ENCODE assay signal across 9 mouse cellular contexts in genomic region chr10:86339649-86340379, GRCm38 (mm10). TPM values are rescaled to one million over a fixed set of nuclear protein-coding genes. Genes with fewer than 3 reads are reported as not detected.
DNase-seq lines count a peak whose midpoint lies in the region; ATAC-seq and TF ChIP-seq lines count a peak whose summit lies in the region.
"Had no signal": no experiment of that assay in that cellular context is flagged by ENCODE, and none has a peak within 500 bp of the region (broad histone marks: within the 10 kb centered on the region; RNA-seq: fewer than 3 reads in every experiment).

No protein-coding gene starts in this region.

- no peak overlapping the region for H3K4me3 ChIP-seq in limb, embryonic 12.5 days (replicated peaks)
- no peak overlapping the region for H3K4me3 ChIP-seq in limb, embryonic 10.5 days
- no peak overlapping the region for H3K4me3 ChIP-seq in heart, embryonic 10.5 days
- no peak overlapping the region for H3K4me3 ChIP-seq in liver, embryonic 14.5 days (ENCODE audit: insufficient read depth in 1 of 2, low read depth in 2 of 2, low read length in 2 of 2)
- no peak overlapping the region for H3K4me3 ChIP-seq in small intestine, adult 2 months (ENCODE audit: low read depth, low read length)
- H3K4me3 ChIP-seq in forebrain, embryonic 12.5 days (replicated peaks): no peak overlapping the region
- H3K4me3 ChIP-seq: midbrain, embryonic 12.5 days had no signal

- TF ChIP-seq POLR2A in small intestine, adult 2 months (IDR thresholded peaks at IDR 0.05; ENCODE audit: low read depth, low read length): no peak

- no peak for DNase-seq in limb, embryonic 10.5 days (ENCODE audit: low spot score)
- peak; percentile 90 to 96 for DNase-seq in cerebellum, postnatal 36 days
- DNase-seq in heart, embryonic 10.5 days (ENCODE audit: low spot score): no peak
- DNase-seq in kidney, postnatal 36 days: peak; percentile 92 to 98
- no peak for DNase-seq in liver, embryonic 14.5 days (ENCODE audit: low read depth in 3 of 3, low spot score in 3 of 3)

- H3K4me1 ChIP-seq in limb, embryonic 12.5 days (replicated peaks): peaks cover 66% of the 10 kb centered on the region
- peaks cover 59% of the 10 kb centered on the region for H3K4me1 ChIP-seq in limb, embryonic 10.5 days
- peaks cover 90% of the 10 kb centered on the region for H3K4me1 ChIP-seq in heart, embryonic 10.5 days
- peaks cover 33 to 49% of the 10 kb centered on the region in 2 experiments for H3K4me1 ChIP-seq in liver, embryonic 14.5 days (replicated peaks; ENCODE audit: control insufficient read depth in 2 of 2, insufficient read depth in 2 of 2, low read length in 1 of 2)
- peaks cover 54% of the 10 kb centered on the region; the same call in 1 of the 2 replicates for H3K4me1 ChIP-seq in small intestine, adult 2 months (ENCODE audit: control insufficient read depth, insufficient read depth, insufficient read length, low read length)
- H3K4me1 ChIP-seq in forebrain, embryonic 12.5 days: peaks cover 23% of the 10 kb centered on the region

- no peak for TF ChIP-seq EP300 in liver, embryonic 14.5 days (IDR thresholded peaks at IDR 0.05; ENCODE audit: low read depth)

- no peak for TF ChIP-seq CTCF in liver, embryonic 14.5 days (IDR thresholded peaks at IDR 0.05; ENCODE audit: low read depth)
- TF ChIP-seq CTCF in small intestine, adult 2 months (IDR thresholded peaks at IDR 0.05; ENCODE audit: extremely low read depth, insufficient read length, insufficient replicate concordance, low read depth, low read length): no peak

- ATAC-seq in limb, embryonic 12.5 days (ENCODE audit: insufficient number of reproducible peaks, insufficient read depth, low FRiP score, low TSS enrichment, low read depth): no peak
- peak; percentile 70 for ATAC-seq in liver, embryonic 14.5 days (ENCODE audit: insufficient read depth)
- no peak for ATAC-seq in forebrain, embryonic 12.5 days (ENCODE audit: low FRiP score)

- no peak overlapping the region for H3K9ac ChIP-seq in limb, embryonic 12.5 days (replicated peaks)
- peak overlapping the region; percentile 23 for H3K9ac ChIP-seq in liver, embryonic 14.5 days (replicated peaks)
- H3K9ac ChIP-seq in forebrain, embryonic 12.5 days: no peak overlapping the region
- H3K9ac ChIP-seq: midbrain, embryonic 12.5 days had no signal

- H3K27ac ChIP-seq in limb, embryonic 12.5 days: 0 out of 2 replicates have a peak overlapping the region, but pooled peaks have one; percentile 66
- no peak overlapping the region for H3K27ac ChIP-seq in limb, embryonic 10.5 days
- H3K27ac ChIP-seq in heart, embryonic 10.5 days: peak overlapping the region; percentile 76
- peak overlapping the region; percentile 67 for H3K27ac ChIP-seq in liver, embryonic 14.5 days
- H3K27ac ChIP-seq in small intestine, adult 2 months (ENCODE audit: insufficient read depth, low read depth, low read length): peak overlapping the region; percentile 82
- H3K27ac ChIP-seq in forebrain, embryonic 12.5 days: no peak overlapping the region
- H3K27ac ChIP-seq: midbrain, embryonic 12.5 days had no signal

- WGBS in limb, embryonic 12.5 days: 71% methylated on average over 2 of the region's 2 CpGs
- WGBS in limb, embryonic 10.5 days: 70% methylated on average over 2 of the region's 2 CpGs
- 47% methylated on average over 2 of the region's 2 CpGs for WGBS in heart, embryonic 10.5 days
- WGBS in liver, embryonic 14.5 days (ENCODE audit: insufficient replicate concordance): 34% methylated on average over 2 of the region's 2 CpGs
- 7% methylated on average over 2 of the region's 2 CpGs for WGBS in small intestine, adult 2 months
- WGBS in forebrain, embryonic 12.5 days: 81% methylated on average over 2 of the region's 2 CpGs

- no peaks in the 10 kb centered on the region for H3K27me3 ChIP-seq in limb, embryonic 12.5 days
- no peaks in the 10 kb centered on the region for H3K27me3 ChIP-seq in limb, embryonic 10.5 days (ENCODE audit: low read depth, poor library complexity, severe bottlenecking)
- H3K27me3 ChIP-seq in heart, embryonic 10.5 days (ENCODE audit: insufficient read depth, poor library complexity, severe bottlenecking): no peaks in the 10 kb centered on the region; the same call in 1 of the 2 replicates
- no peaks in the 10 kb centered on the region for H3K27me3 ChIP-seq in liver, embryonic 14.5 days (ENCODE audit: control insufficient read depth, insufficient read depth, low read length)
- H3K27me3 ChIP-seq in small intestine, adult 2 months (ENCODE audit: control insufficient read depth, insufficient read depth, low read length): no peaks in the 10 kb centered on the region
- H3K27me3 ChIP-seq in forebrain, embryonic 12.5 days: no peaks in the 10 kb centered on the region
- H3K27me3 ChIP-seq: midbrain, embryonic 12.5 days had no signal

- peaks cover 32% of the 10 kb centered on the region for H3K36me3 ChIP-seq in limb, embryonic 12.5 days
- H3K36me3 ChIP-seq in limb, embryonic 10.5 days: peaks cover 23% of the 10 kb centered on the region
- peaks cover 9% of the 10 kb centered on the region for H3K36me3 ChIP-seq in heart, embryonic 10.5 days
- H3K36me3 ChIP-seq in liver, embryonic 14.5 days (replicated peaks; ENCODE audit: control insufficient read depth, insufficient read depth, low read depth): no peaks in the 10 kb centered on the region
- H3K36me3 ChIP-seq in small intestine, adult 2 months (ENCODE audit: control insufficient read depth, insufficient read depth, low read length): no peaks in the 10 kb centered on the region
- H3K36me3 ChIP-seq in forebrain, embryonic 12.5 days (replicated peaks): 0 out of 2 replicates have a peak, but pooled peaks cover 4% of the 10 kb centered on the region

- no peaks in the 10 kb centered on the region for H3K9me3 ChIP-seq in limb, embryonic 12.5 days
- no peaks in the 10 kb centered on the region for H3K9me3 ChIP-seq in limb, embryonic 10.5 days (replicated peaks)
- H3K9me3 ChIP-seq in heart, embryonic 10.5 days: no peaks in the 10 kb centered on the region
- H3K9me3 ChIP-seq in liver, embryonic 14.5 days (ENCODE audit: control insufficient read depth, low read length): no peaks in the 10 kb centered on the region
- H3K9me3 ChIP-seq in forebrain, embryonic 12.5 days: no peaks in the 10 kb centered on the region
- H3K9me3 ChIP-seq: midbrain, embryonic 12.5 days had no signal

- no peak overlapping the region for H3K4me2 ChIP-seq in limb, embryonic 12.5 days
- peak overlapping the region; percentile 34 for H3K4me2 ChIP-seq in liver, embryonic 14.5 days (ENCODE audit: low read depth)
- no peak overlapping the region for H3K4me2 ChIP-seq in forebrain, embryonic 12.5 days
- H3K4me2 ChIP-seq: midbrain, embryonic 12.5 days had no signal

RNA-seq across cellular contexts. Expression of gene Timp3, which starts 39.6 kb away (rescaled TPM):
- 66.3 and 69.4 TPM in 2 replicates for polyA plus RNA-seq in limb, embryonic 12.5 days (2016; fragmentation: Nextera tagmentation; extraction: Ambion mirVana)
- polyA plus RNA-seq in limb, embryonic 10.5 days (2016; fragmentation: Nextera tagmentation; extraction: Ambion mirVana): 28.9 and 43.5 TPM in 2 replicates
- polyA plus RNA-seq in heart, embryonic 10.5 days (2016; fragmentation: Nextera tagmentation; extraction: Ambion mirVana): 44.7 and 47.2 TPM in 2 replicates
- polyA plus RNA-seq in liver, embryonic 14.5 days (2012; rRNA removed): 2.7 and 3.2 TPM in 2 replicates
- polyA plus RNA-seq in liver, embryonic 14.5 days (2014; fragmentation: Nextera tagmentation; extraction: Ambion mirVana): 3.8 and 4.8 TPM in 2 replicates
- polyA plus RNA-seq in small intestine, adult 2 months (2012; rRNA removed): 12.4 and 15.3 TPM in 2 replicates
- polyA plus RNA-seq in forebrain, embryonic 12.5 days (2016; fragmentation: Nextera tagmentation; extraction: Ambion mirVana): 17.9 and 18.0 TPM in 2 replicates

Comparison
In these comparisons a context has a peak if more than half of its experiments do, and no peak if none do; other contexts are left out.
1. H3K27ac ChIP-seq: peak in limb, embryonic 12.5 days (single experiment), heart, embryonic 10.5 days (single experiment), liver, embryonic 14.5 days (single experiment) and small intestine, adult 2 months (single experiment); none in limb, embryonic 10.5 days (single experiment) and forebrain, embryonic 12.5 days (single experiment).
2. DNase-seq: peak in cerebellum, postnatal 36 days (2 of 2) and kidney, postnatal 36 days (2 of 2); none in limb, embryonic 10.5 days (single experiment), heart, embryonic 10.5 days (single experiment) and liver, embryonic 14.5 days (0 of 3).